Mouse (Mus musculus) embryonic facial prominence, embryonic 15.5 days (tissue): ENCODE data around the gene Myo1f. TPM values are rescaled to one million over a fixed set of nuclear protein-coding genes. Genes with fewer than 3 reads are reported as not detected.

Experiments
- ATAC-seq: fragments of 200-750 bp; cut with Nextera tagmentation; 2 replicates; pipeline ENCODE4 v1.8.0; 2017; ENCODE audit warnings: low read depth, moderate TSS enrichment; ENCODE audit not compliant: insufficient number of reproducible peaks, low FRiP score, low TSS enrichment
- H3K27ac ChIP-seq: fragments of 300-500 bp; sonication (generic); replicated peaks from 2 replicates; pipeline ENCODE4 v1.5.1; 2015; ENCODE audit warnings: mild to moderate bottlenecking, inconsistent platforms
- H3K27me3 ChIP-seq: fragments of 300-500 bp; sonication (generic); 2 replicates; pipeline ENCODE4 v1.6.1; 2015; ENCODE audit warnings: inconsistent platforms
- H3K36me3 ChIP-seq: fragments of 300-500 bp; sonication (generic); 2 replicates; pipeline ENCODE4 v1.6.1; 2015; ENCODE audit warnings: mild to moderate bottlenecking, inconsistent platforms
- H3K4me1 ChIP-seq: fragments of 300-500 bp; sonication (generic); 2 replicates; pipeline ENCODE4 v1.6.1; 2015; ENCODE audit warnings: inconsistent platforms
- H3K4me2 ChIP-seq: fragments of 300-500 bp; sonication (generic); replicated peaks from 2 replicates; pipeline ENCODE4 v1.6.1; 2015; ENCODE audit warnings: mild to moderate bottlenecking, inconsistent platforms
- H3K4me3 ChIP-seq: fragments of 300-500 bp; sonication (generic); replicated peaks from 2 replicates; pipeline ENCODE4 v1.5.1; 2015; ENCODE audit warnings: mild to moderate bottlenecking, inconsistent platforms
- H3K9ac ChIP-seq: fragments of 300-500 bp; sonication (generic); 2 replicates; pipeline ENCODE4 v1.6.1; 2015; ENCODE audit warnings: inconsistent platforms
- H3K9me3 ChIP-seq: fragments of 300-500 bp; sonication (generic); replicated peaks from 2 replicates; pipeline ENCODE4 v1.6.1; 2016; ENCODE audit warnings: inconsistent platforms
- WGBS: fragments of 180-500 bp; shearing (Covaris S2); methylation state at CpG from one replicate; pipeline ENCODE4 v1.1.7; 2015; 5-methylcytosine and 5-hydroxymethylcytosine counted together
- polyA plus RNA-seq: library from polyadenylated mRNA; unstranded; fragments of >200 nt; fragmentation: Nextera tagmentation; extraction: Ambion mirVana; gene quantifications from 2 replicates; pipeline ENCODE4 v1.2.1, GENCODE M21; 2015

The Myo1f gene
- polyA plus RNA-seq, 1 experiment from 2014 or later: 5.7 TPM

- Histone ChIP-seq H3K27ac (peak overlapping the region; percentile 100), H3K4me3 (peak overlapping the region; percentile 84), H3K4me2 (peak overlapping the region; percentile 80), H3K9me3 (no peaks in the 10 kb centered on the region), H3K9ac (peak overlapping the region; percentile 73), H3K36me3 (peaks cover 19% of the 10 kb centered on the region), H3K27me3 (no peaks in the 10 kb centered on the region), H3K4me1 (peaks cover 21% of the 10 kb centered on the region)
- 63% methylated on average over 12 of the region's 12 CpGs for WGBS
- ATAC-seq: no peak
Measured at GRCm38 (mm10) chr17:33629487-33630125, 74.1 kb downstream of the Myo1f start.

DNA sequence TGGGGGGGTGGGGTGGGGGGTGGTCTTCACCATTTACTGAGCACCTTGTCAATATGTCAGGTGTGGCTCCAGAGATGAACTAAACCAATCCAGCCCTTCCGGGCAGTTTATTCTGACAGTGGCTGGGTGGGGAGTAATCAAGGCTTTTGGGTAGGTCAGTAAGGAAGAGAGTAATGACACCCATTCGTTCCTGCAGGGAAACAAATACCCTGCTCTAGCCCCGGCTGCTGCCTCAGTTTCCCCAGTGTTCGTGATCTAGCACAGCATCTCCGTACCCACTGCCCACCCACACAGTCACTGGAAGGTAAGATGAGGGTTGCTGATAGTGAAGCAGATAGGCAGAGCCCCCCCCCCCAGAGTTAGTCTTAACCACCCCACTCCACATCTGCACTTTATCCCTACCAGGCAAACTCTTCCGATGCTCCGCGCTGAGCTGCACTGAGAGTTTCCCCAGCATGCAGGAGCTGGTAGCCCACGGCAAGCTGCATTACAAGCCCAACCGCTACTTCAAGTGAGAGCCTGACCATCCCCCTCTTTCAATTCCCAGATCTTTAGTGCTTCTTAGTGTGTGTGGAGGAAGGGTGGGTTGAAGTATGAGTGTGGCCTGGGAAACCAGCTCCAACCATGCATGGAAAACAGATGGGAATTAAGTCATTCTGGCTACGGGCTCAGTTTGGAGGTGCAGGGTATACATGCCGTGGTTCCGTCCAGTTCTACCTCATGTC, 74.8 kb downstream of the Myo1f start:
- no peak overlapping the region for H3K9ac ChIP-seq
- H3K4me3 ChIP-seq: no peak overlapping the region
- peaks cover 21% of the 10 kb centered on the region for H3K4me1 ChIP-seq
- no peaks in the 10 kb centered on the region for H3K9me3 ChIP-seq
- 67% methylated on average over 13 of the region's 13 CpGs for WGBS
- ATAC-seq: no peak
- H3K36me3 ChIP-seq: peaks cover 19% of the 10 kb centered on the region
- 0 out of 2 replicates have a peak overlapping the region, but pooled peaks have one; percentile 44 for H3K27ac ChIP-seq
- no peaks in the 10 kb centered on the region for H3K27me3 ChIP-seq
- peak overlapping the region; percentile 80 for H3K4me2 ChIP-seq

DNA sequence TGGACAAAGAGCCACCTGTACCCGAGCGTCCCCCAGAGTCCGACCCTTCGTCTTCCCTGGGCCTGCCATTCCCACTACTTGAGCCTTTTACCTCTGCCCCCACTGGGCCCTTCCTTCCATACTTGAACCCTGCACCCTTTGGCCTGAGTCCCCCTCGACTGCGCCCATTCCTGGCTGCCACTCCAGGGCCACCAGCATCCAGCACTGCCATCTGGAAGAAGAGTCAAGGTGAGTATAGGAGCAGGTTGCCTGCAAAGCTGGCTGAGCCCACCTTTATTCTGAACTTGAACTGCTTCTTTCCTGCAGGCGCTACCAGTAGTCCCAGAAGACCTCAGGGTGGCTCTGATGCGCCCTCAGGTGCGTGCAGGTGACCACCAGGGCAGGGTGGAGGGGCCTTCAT, 75.7 kb downstream of the Myo1f start:
- Histone ChIP-seq H3K4me3 (no peak overlapping the region), H3K4me1 (peaks cover 21% of the 10 kb centered on the region)
- WGBS: 95% methylated on average over 9 of the region's 9 CpGs

GRCm38 (mm10) chr17:33631796-33632195, 76.3 kb downstream of the Myo1f start:
- WGBS: 77% methylated on average over 5 of the region's 5 CpGs
- Histone ChIP-seq H3K4me1 (peaks cover 21% of the 10 kb centered on the region), H3K4me3 (no peak overlapping the region), H3K4me2 (no peak overlapping the region), H3K36me3 (peaks cover 19% of the 10 kb centered on the region), H3K27me3 (no peaks in the 10 kb centered on the region), H3K9me3 (no peaks in the 10 kb centered on the region), H3K9ac (no peak overlapping the region), H3K27ac (no peak overlapping the region)
- no peak for ATAC-seq

More for the DNA sequence above, 75.7 kb downstream of the Myo1f start:
- Histone ChIP-seq H3K4me2 (no peak overlapping the region), H3K27me3 (no peaks in the 10 kb centered on the region), H3K9ac (no peak overlapping the region), H3K36me3 (peaks cover 19% of the 10 kb centered on the region), H3K9me3 (no peaks in the 10 kb centered on the region), H3K27ac (no peak overlapping the region)
- no peak for ATAC-seq

GRCm38 (mm10) chr17:33637038-33637437, 81.5 kb downstream of the Myo1f start:
- WGBS: 74% methylated on average over 2 of the region's 2 CpGs
- no peak for ATAC-seq
- no peak overlapping the region for H3K9ac ChIP-seq
- no peaks in the 10 kb centered on the region for H3K4me1 ChIP-seq
- H3K27me3 ChIP-seq: no peaks in the 10 kb centered on the region
- H3K27ac ChIP-seq: no peak overlapping the region
- H3K9me3 ChIP-seq: no peaks in the 10 kb centered on the region
- H3K4me2 ChIP-seq: no peak overlapping the region
- H3K4me3 ChIP-seq: no peak overlapping the region
- H3K36me3 ChIP-seq: peaks cover 11% of the 10 kb centered on the region; the same call in 1 of the 2 replicates

GRCm38 (mm10) chr17:33637516-33638276, 82.2 kb downstream of the Myo1f start, which contains the start of gene Pram1:
Gene Pram1 (plus strand): TSS chr17:33638056.
- no peak for ATAC-seq
- Histone ChIP-seq H3K9ac (no peak within 1 kb of the TSS), H3K9me3 (no peaks in the 10 kb centered on the region), H3K36me3 (peaks cover 10% of the 10 kb centered on the region; the same call in 1 of the 2 replicates), H3K4me3 (no peak within 1 kb of the TSS), H3K4me2 (no peak within 1 kb of the TSS), H3K27ac (no peak within 1 kb of the TSS), H3K4me1 (no peaks in the 10 kb centered on the region), H3K27me3 (no peaks in the 10 kb centered on the region)
- WGBS: 88% methylated on average over 4 of the region's 4 CpGs

DNA sequence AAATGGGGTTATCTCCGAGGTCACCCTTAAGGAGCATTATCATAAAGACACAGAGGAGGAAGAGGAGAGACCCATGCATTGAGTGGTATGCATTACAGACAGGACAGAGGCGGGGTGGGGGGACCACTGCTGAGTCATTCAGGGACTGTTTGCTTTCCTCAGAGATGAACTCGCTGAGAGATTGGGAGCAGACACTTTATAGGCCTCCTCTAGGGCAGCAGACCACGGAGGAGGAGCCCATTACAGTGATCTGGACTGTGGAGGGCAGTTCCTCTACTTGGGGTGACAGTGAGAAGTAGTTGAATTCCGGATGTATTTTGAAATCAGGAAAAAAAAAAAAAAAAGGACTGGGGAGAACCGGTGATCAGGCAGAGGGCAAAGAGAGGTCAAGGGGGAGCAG, 84.2 kb downstream of the Myo1f start:
- WGBS: 64% methylated on average over 6 of the region's 6 CpGs
- Histone ChIP-seq H3K9ac (no peak overlapping the region), H3K4me1 (no peaks in the 10 kb centered on the region), H3K27ac (no peak overlapping the region), H3K9me3 (no peaks in the 10 kb centered on the region), H3K36me3 (peaks cover 26% of the 10 kb centered on the region), H3K4me3 (no peak overlapping the region), H3K27me3 (no peaks in the 10 kb centered on the region), H3K4me2 (no peak overlapping the region)
- no peak for ATAC-seq

- H3K27me3 ChIP-seq: no peaks in the 10 kb centered on the region
- no peaks in the 10 kb centered on the region for H3K4me1 ChIP-seq
- H3K9me3 ChIP-seq: no peaks in the 10 kb centered on the region
- WGBS: 93% methylated on average over 4 of the region's 4 CpGs
- ATAC-seq: no peak
- no peak overlapping the region for H3K9ac ChIP-seq
- H3K27ac ChIP-seq: no peak overlapping the region
- no peak overlapping the region for H3K4me3 ChIP-seq
- H3K4me2 ChIP-seq: no peak overlapping the region
- H3K36me3 ChIP-seq: peaks cover 61% of the 10 kb centered on the region
Measured at GRCm38 (mm10) chr17:33644068-33644467, 88.6 kb downstream of the Myo1f start.

- H3K27me3 ChIP-seq: no peaks in the 10 kb centered on the region
- H3K27ac ChIP-seq: no peak overlapping the region
- 95% methylated on average over 8 of the region's 8 CpGs for WGBS
- H3K4me3 ChIP-seq: no peak overlapping the region
- H3K9me3 ChIP-seq: no peaks in the 10 kb centered on the region
- no peaks in the 10 kb centered on the region for H3K4me1 ChIP-seq
- no peak for ATAC-seq
- H3K9ac ChIP-seq: no peak overlapping the region
- peaks cover 71% of the 10 kb centered on the region for H3K36me3 ChIP-seq
- H3K4me2 ChIP-seq: no peak overlapping the region
Measured at GRCm38 (mm10) chr17:33645073-33645472, 89.6 kb downstream of the Myo1f start.

DNA sequence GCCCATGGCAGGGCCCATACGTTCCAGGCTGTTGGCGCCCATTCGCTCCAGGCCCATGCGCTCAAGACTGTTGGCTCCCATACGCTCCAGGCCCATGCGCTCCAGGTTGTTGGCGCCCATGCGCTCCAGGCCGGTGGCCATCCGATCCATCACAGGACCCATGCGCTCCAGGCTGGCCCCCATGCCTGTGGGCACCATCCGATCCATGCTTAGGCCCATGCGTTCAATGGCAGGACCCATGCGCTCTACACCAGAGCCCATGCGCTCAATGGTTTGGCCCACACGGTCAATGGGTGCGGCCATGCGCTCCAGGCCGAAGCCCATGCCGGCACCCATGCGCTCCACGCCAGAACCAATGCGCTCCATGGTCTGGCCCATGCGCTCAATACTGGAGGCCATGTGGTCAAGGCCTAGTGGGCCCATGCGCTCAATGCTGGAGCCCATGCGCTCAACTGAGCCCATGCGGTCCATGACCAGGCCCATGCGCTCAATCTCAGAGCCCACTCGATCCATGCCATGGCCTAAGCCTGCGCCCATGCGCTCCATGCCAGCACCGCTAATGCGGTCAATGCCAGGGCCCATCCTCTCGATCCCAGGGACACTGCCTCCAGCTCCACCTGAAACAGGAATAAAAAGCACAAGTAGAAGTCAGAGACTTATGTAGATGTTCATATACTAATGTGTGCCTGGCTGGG, 94.4 kb downstream of the Myo1f start:
- no peaks in the 10 kb centered on the region for H3K27me3 ChIP-seq
- peak; percentile 54; the same call in 1 of the 2 replicates for ATAC-seq
- H3K36me3 ChIP-seq: peaks cover 88% of the 10 kb centered on the region
- H3K4me3 ChIP-seq: no peak overlapping the region
- H3K9me3 ChIP-seq: no peaks in the 10 kb centered on the region
- H3K4me2 ChIP-seq: no peak overlapping the region
- no peak overlapping the region for H3K27ac ChIP-seq
- WGBS: 98% methylated on average over 34 of the region's 34 CpGs
- no peaks in the 10 kb centered on the region for H3K4me1 ChIP-seq
- no peak overlapping the region for H3K9ac ChIP-seq
